Mouse (Mus musculus): ENCODE measurements around the gene Eml1.

- no peak for TF ChIP-seq CTCF (IDR thresholded peaks at IDR 0.05; ENCODE audit: low read depth)
- no peak for TF ChIP-seq EP300 (IDR thresholded peaks at IDR 0.05; ENCODE audit: low read depth)
These were observed 108.0 kb downstream of the Eml1 start for GRCm38 (mm10) chr12:108478714-108479113.

Data from heart, postnatal 0 days (tissue).